Mouse (Mus musculus): ENCODE data around the gene Fli1. TPM values are rescaled to one million over a fixed set of nuclear protein-coding genes. Genes with fewer than 3 reads are reported as not detected.

Fli1 gene
- total and polyA plus RNA-seq, 2 experiments from 2014 or later, result 19.0 to 29.5 TPM

- Histone ChIP-seq H3K4me1 (ENCODE audit: control insufficient read depth, insufficient read depth) (peaks cover 17% of the 10 kb centered on the region; the same call in 1 of the 2 replicates), H3K36me3 (replicated peaks; ENCODE audit: control insufficient read depth, insufficient read depth, low read length) (no peaks in the 10 kb centered on the region), H3K4me3 (ENCODE audit: low read depth, low read length) (no peak overlapping the region), H3K9ac (replicated peaks; ENCODE audit: low read depth, low read length) (no peak overlapping the region), H3K27ac (ENCODE audit: low read depth) (peak overlapping the region; percentile 74), H3K9me3 (replicated peaks; ENCODE audit: control insufficient read depth, low read length) (no peaks in the 10 kb centered on the region), H3K27me3 (ENCODE audit: control insufficient read depth, insufficient read depth, low read length) (no peaks in the 10 kb centered on the region), H3K4me2 (ENCODE audit: low read depth, low read length) (no peak overlapping the region)
- 52% methylated on average over 2 of the region's 2 CpGs for WGBS
- no peak for ATAC-seq (ENCODE audit: insufficient read depth, low read depth)
- no peak for DNase-seq (ENCODE audit: low spot score)
- TF ChIP-seq CTCF (IDR thresholded peaks at IDR 0.05; ENCODE audit: low read depth) (no peak), EP300 (IDR thresholded peaks at IDR 0.05; ENCODE audit: low read depth) (no peak)
Observed at GRCm38 (mm10) chr9:32400212-32400611, 142.4 kb downstream of the Fli1 start.

GRCm38 (mm10) chr9:32394761-32395161, 147.9 kb downstream of the Fli1 start:
- no peak overlapping the region for H3K4me3 ChIP-seq (ENCODE audit: low read depth, low read length)
- DNase-seq (ENCODE audit: low spot score) (no peak), ATAC-seq (ENCODE audit: insufficient read depth, low read depth) (no peak)
- no peak for TF ChIP-seq EP300 (IDR thresholded peaks at IDR 0.05; ENCODE audit: low read depth)
- no peak for TF ChIP-seq CTCF (IDR thresholded peaks at IDR 0.05; ENCODE audit: low read depth)
- H3K9me3 ChIP-seq (replicated peaks; ENCODE audit: control insufficient read depth, low read length), result no peaks in the 10 kb centered on the region
- H3K4me1 ChIP-seq (ENCODE audit: control insufficient read depth, insufficient read depth), result 0 out of 2 replicates have a peak, but pooled peaks cover under 1% of the 10 kb centered on the region
- H3K4me2 ChIP-seq (ENCODE audit: low read depth, low read length), result no peak overlapping the region
- no peaks in the 10 kb centered on the region for H3K27me3 ChIP-seq (ENCODE audit: control insufficient read depth, insufficient read depth, low read length)
- WGBS, result 70% methylated on average over 4 of the region's 4 CpGs
- H3K27ac ChIP-seq (ENCODE audit: low read depth), result no peak overlapping the region
- no peaks in the 10 kb centered on the region for H3K36me3 ChIP-seq (replicated peaks; ENCODE audit: control insufficient read depth, insufficient read depth, low read length)
- H3K9ac ChIP-seq (replicated peaks; ENCODE audit: low read depth, low read length), result no peak overlapping the region

DNA sequence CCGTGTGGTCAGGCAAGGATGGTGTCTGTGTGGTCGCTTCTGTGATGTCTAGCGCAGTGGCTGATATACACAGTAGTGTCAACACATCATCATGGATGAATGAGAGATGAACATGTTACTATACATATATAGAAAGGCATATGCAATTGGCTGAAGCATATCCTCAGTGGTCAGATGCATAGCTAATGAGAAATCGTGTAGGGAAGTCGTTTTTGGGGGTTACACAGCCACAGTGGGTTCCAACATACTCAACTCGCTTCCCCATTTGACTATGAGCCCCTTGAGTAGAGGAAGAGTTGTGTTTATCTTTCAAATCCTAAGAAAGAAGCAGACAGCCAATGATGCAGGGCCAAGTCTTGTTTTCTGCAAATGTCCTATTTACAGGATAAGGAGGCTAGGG, 149.9 kb downstream of the Fli1 start:
- Histone ChIP-seq H3K27ac (ENCODE audit: low read depth) (no peak overlapping the region), H3K36me3 (replicated peaks; ENCODE audit: control insufficient read depth, insufficient read depth, low read length) (no peaks in the 10 kb centered on the region), H3K4me2 (ENCODE audit: low read depth, low read length) (no peak overlapping the region), H3K9me3 (replicated peaks; ENCODE audit: control insufficient read depth, low read length) (no peaks in the 10 kb centered on the region), H3K27me3 (ENCODE audit: control insufficient read depth, insufficient read depth, low read length) (no peaks in the 10 kb centered on the region), H3K4me1 (ENCODE audit: control insufficient read depth, insufficient read depth) (no peaks in the 10 kb centered on the region), H3K9ac (replicated peaks; ENCODE audit: low read depth, low read length) (no peak overlapping the region), H3K4me3 (ENCODE audit: low read depth, low read length) (no peak overlapping the region)
- 74% methylated on average over 6 of the region's 6 CpGs for WGBS
- TF ChIP-seq CTCF (IDR thresholded peaks at IDR 0.05; ENCODE audit: low read depth) (no peak), EP300 (IDR thresholded peaks at IDR 0.05; ENCODE audit: low read depth) (no peak)
- DNase-seq (ENCODE audit: low spot score) (no peak), ATAC-seq (ENCODE audit: insufficient read depth, low read depth) (no peak)

DNA sequence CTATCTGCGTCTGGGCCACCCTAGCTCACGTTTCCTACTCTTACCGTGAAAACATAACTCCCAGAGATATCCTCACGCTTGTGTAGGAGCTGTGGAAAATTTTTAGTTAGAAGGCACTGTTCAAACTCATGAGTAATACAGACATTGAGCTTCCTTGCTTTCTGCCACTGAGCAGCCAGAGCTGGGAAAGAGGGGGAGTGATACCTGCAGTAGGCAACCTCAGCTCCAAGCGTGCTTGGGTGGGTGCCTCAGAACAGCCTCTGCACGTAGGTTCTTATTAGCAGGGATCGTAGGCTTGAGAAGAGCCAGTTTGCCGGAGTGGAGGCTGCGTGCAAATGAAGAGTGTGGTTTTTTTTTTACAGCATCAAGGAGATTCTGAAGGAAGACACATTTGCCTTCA, 151.0 kb downstream of the Fli1 start:
- Histone ChIP-seq H3K4me2 (ENCODE audit: low read depth, low read length) (no peak overlapping the region), H3K9me3 (replicated peaks; ENCODE audit: control insufficient read depth, low read length) (no peaks in the 10 kb centered on the region), H3K36me3 (replicated peaks; ENCODE audit: control insufficient read depth, insufficient read depth, low read length) (no peaks in the 10 kb centered on the region), H3K4me3 (ENCODE audit: low read depth, low read length) (no peak overlapping the region), H3K9ac (replicated peaks; ENCODE audit: low read depth, low read length) (no peak overlapping the region), H3K4me1 (ENCODE audit: control insufficient read depth, insufficient read depth) (no peaks in the 10 kb centered on the region), H3K27ac (ENCODE audit: low read depth) (no peak overlapping the region), H3K27me3 (ENCODE audit: control insufficient read depth, insufficient read depth, low read length) (no peaks in the 10 kb centered on the region)
- TF ChIP-seq CTCF (IDR thresholded peaks at IDR 0.05; ENCODE audit: low read depth) (no peak), EP300 (IDR thresholded peaks at IDR 0.05; ENCODE audit: low read depth) (no peak)
- DNase-seq (ENCODE audit: low spot score) (no peak), ATAC-seq (ENCODE audit: insufficient read depth, low read depth) (no peak)
- 63% methylated on average over 9 of the region's 9 CpGs for WGBS

DNA sequence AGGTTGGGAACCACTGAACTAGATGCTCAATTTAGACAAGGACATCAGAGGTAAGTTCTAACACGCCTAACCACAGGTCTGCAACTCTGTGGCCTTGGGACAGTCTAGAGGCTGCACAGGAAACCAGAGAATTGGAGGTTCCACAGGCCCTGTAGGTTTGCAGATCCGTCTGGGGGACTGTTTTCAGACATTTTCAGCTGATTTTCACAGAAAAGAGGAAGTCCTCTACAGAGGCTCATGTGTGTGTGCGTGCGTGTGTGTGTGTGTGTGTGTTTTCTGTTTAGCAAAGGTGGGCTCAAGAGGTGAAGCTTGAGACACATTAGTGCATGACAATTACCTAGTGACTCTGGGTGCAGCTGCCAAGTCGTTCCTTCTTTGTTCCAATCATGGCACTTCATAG, 151.6 kb downstream of the Fli1 start:
- Histone ChIP-seq H3K9me3 (replicated peaks; ENCODE audit: control insufficient read depth, low read length) (no peaks in the 10 kb centered on the region), H3K27ac (ENCODE audit: low read depth) (no peak overlapping the region), H3K36me3 (replicated peaks; ENCODE audit: control insufficient read depth, insufficient read depth, low read length) (no peaks in the 10 kb centered on the region), H3K4me2 (ENCODE audit: low read depth, low read length) (no peak overlapping the region), H3K4me1 (ENCODE audit: control insufficient read depth, insufficient read depth) (no peaks in the 10 kb centered on the region), H3K4me3 (ENCODE audit: low read depth, low read length) (no peak overlapping the region), H3K27me3 (ENCODE audit: control insufficient read depth, insufficient read depth, low read length) (no peaks in the 10 kb centered on the region), H3K9ac (replicated peaks; ENCODE audit: low read depth, low read length) (no peak overlapping the region)
- ATAC-seq (ENCODE audit: insufficient read depth, low read depth), result no peak
- TF ChIP-seq CTCF (IDR thresholded peaks at IDR 0.05; ENCODE audit: low read depth) (no peak), EP300 (IDR thresholded peaks at IDR 0.05; ENCODE audit: low read depth) (no peak)
- DNase-seq (ENCODE audit: low spot score), result no peak
- WGBS, result 74% methylated on average over 5 of the region's 5 CpGs

DNA sequence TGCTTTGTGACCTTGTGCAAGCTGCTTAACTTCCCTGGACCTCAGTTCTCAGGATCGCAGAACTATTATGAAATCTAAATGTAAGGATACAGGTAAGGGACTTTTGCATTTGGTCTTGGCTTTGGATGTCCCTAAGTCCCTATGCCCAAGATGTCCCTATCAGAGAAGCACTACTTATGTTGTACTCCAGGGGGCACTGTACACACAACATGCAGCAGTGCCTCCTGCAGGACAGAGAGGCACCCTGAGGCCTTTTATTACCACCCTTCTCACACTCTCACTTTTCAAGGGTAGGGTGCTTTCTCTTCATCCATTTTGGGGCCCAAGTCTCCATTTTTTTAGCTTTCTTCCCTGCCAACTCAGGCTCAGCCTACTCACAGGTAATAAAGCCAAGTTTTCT, 154.5 kb downstream of the Fli1 start:
- Histone ChIP-seq H3K36me3 (replicated peaks; ENCODE audit: control insufficient read depth, insufficient read depth, low read length) (no peaks in the 10 kb centered on the region), H3K9ac (replicated peaks; ENCODE audit: low read depth, low read length) (no peak overlapping the region), H3K4me2 (ENCODE audit: low read depth, low read length) (no peak overlapping the region), H3K4me3 (ENCODE audit: low read depth, low read length) (no peak overlapping the region), H3K27ac (ENCODE audit: low read depth) (no peak overlapping the region), H3K9me3 (replicated peaks; ENCODE audit: control insufficient read depth, low read length) (no peaks in the 10 kb centered on the region), H3K4me1 (ENCODE audit: control insufficient read depth, insufficient read depth) (no peaks in the 10 kb centered on the region), H3K27me3 (ENCODE audit: control insufficient read depth, insufficient read depth, low read length) (no peaks in the 10 kb centered on the region)
- DNase-seq (ENCODE audit: low spot score), result no peak
- no peak for ATAC-seq (ENCODE audit: insufficient read depth, low read depth)
- peak; percentile 58 for TF ChIP-seq CTCF (IDR thresholded peaks at IDR 0.05; ENCODE audit: low read depth)
- TF ChIP-seq EP300 (IDR thresholded peaks at IDR 0.05; ENCODE audit: low read depth), result no peak
- WGBS, result 95% methylated on average over 1 of the region's 1 CpGs
